Mouse (Mus musculus) liver, embryonic 16.5 days (tissue): Measurements from ENCODE around the gene Agpat3. TPM values are rescaled to one million over a fixed set of nuclear protein-coding genes. Genes with fewer than 3 reads are reported as not detected.

Source experiments
- ATAC-seq: fragments of 200-750 bp; cut with Nextera tagmentation; 2 replicates; pipeline ENCODE4 v1.8.0; 2017; ENCODE audit warnings: low read depth, mild to moderate bottlenecking, moderate number of reproducible peaks, moderate library complexity
- H3K27ac ChIP-seq: fragments of 300-500 bp; sonication (generic); 2 replicates; pipeline ENCODE4 v1.5.1; 2014; ENCODE audit warnings: mild to moderate bottlenecking, low read length
- H3K27me3 ChIP-seq: fragments of 300-500 bp; sonication (generic); 2 replicates; pipeline ENCODE4 v1.6.1; 2014; ENCODE audit warnings: low read depth, low read length, mixed read lengths; ENCODE audit not compliant: control insufficient read depth, insufficient read depth
- H3K36me3 ChIP-seq: fragments of 300-500 bp; sonication (generic); 2 replicates; pipeline ENCODE4 v1.6.1; 2014; ENCODE audit warnings: mild to moderate bottlenecking; ENCODE audit not compliant: control insufficient read depth, insufficient read depth
- H3K4me1 ChIP-seq: fragments of 300-500 bp; sonication (generic); 2 replicates; pipeline ENCODE4 v1.6.1; 2014; ENCODE audit warnings: low read depth, low read length, mixed read lengths; ENCODE audit not compliant: control insufficient read depth
- H3K4me2 ChIP-seq: fragments of 300-500 bp; sonication (generic); 2 replicates; pipeline ENCODE4 v1.6.1; 2014; ENCODE audit warnings: low read depth, low read length, mixed read lengths
- H3K4me3 ChIP-seq: fragments of 300-500 bp; sonication (generic); 2 replicates; pipeline ENCODE4 v1.5.1; 2014; ENCODE audit warnings: low read depth, mild to moderate bottlenecking, low read length
- H3K9ac ChIP-seq: fragments of 300-500 bp; sonication (generic); 2 replicates; pipeline ENCODE4 v1.6.1; 2014; ENCODE audit warnings: low read depth, low read length
- H3K9me3 ChIP-seq: fragments of 300-500 bp; sonication (generic); replicated peaks from 2 replicates; pipeline ENCODE4 v1.6.1; 2016; ENCODE audit warnings: low read length; ENCODE audit not compliant: control insufficient read depth
- WGBS: fragments of 180-500 bp; shearing (Covaris S2); extraction: QIAGEN DNeasy Blood & Tissue Kit; methylation state at CpG from one replicate; pipeline ENCODE4 v1.1.7; 2014; ENCODE audit not compliant: insufficient replicate concordance; 5-methylcytosine and 5-hydroxymethylcytosine counted together
- polyA plus RNA-seq: library from polyadenylated mRNA; unstranded; fragments of >200 nt; fragmentation: Nextera tagmentation; extraction: Ambion mirVana; gene quantifications from 2 replicates; pipeline ENCODE4 v1.2.1, GENCODE M21; 2015

Gene Agpat3
- polyA plus RNA-seq, 1 experiment from 2014 or later = 26.8 TPM

- ATAC-seq = peak; percentile 67
Observed at GRCm38 (mm10) chr10:78324556-78325164, 27.6 kb downstream of the Agpat3 start.

GRCm38 (mm10) chr10:78323214-78323880, 28.9 kb downstream of the Agpat3 start:
- Histone ChIP-seq H3K4me3 (no peak overlapping the region), H3K4me2 (no peak overlapping the region), H3K9ac (no peak overlapping the region), H3K27me3 (no peaks in the 10 kb centered on the region), H3K9me3 (no peaks in the 10 kb centered on the region), H3K4me1 (peaks cover 12% of the 10 kb centered on the region), H3K36me3 (no peaks in the 10 kb centered on the region), H3K27ac (no peak overlapping the region)
- no peak for ATAC-seq
- 43% methylated on average over 7 of the region's 7 CpGs for WGBS

More at GRCm38 (mm10) chr10:78324556-78325164, 27.6 kb downstream of the Agpat3 start:
- Histone ChIP-seq H3K9me3 (no peaks in the 10 kb centered on the region), H3K4me3 (no peak overlapping the region), H3K36me3 (no peaks in the 10 kb centered on the region), H3K4me2 (no peak overlapping the region), H3K9ac (no peak overlapping the region), H3K27ac (peak overlapping the region; percentile 10), H3K4me1 (peaks cover 12% of the 10 kb centered on the region), H3K27me3 (no peaks in the 10 kb centered on the region)
- 66% methylated on average over 6 of the region's 6 CpGs for WGBS

- WGBS = no CpG with 5 or more reads among the region's 1 CpGs
- no peak for ATAC-seq
- Histone ChIP-seq H3K9me3 (no peaks in the 10 kb centered on the region), H3K36me3 (no peaks in the 10 kb centered on the region), H3K4me2 (no peak overlapping the region), H3K27me3 (no peaks in the 10 kb centered on the region), H3K4me3 (no peak overlapping the region), H3K4me1 (peaks cover 12% of the 10 kb centered on the region), H3K9ac (no peak overlapping the region), H3K27ac (no peak overlapping the region)
Observed at GRCm38 (mm10) chr10:78322806-78323205, 29.5 kb downstream of the Agpat3 start.

GRCm38 (mm10) chr10:78321133-78321757, 31.0 kb downstream of the Agpat3 start:
- peaks cover 10% of the 10 kb centered on the region for H3K4me1 ChIP-seq
- H3K9ac ChIP-seq = no peak overlapping the region
- no peak overlapping the region for H3K27ac ChIP-seq
- H3K4me2 ChIP-seq = no peak overlapping the region
- no peak overlapping the region for H3K4me3 ChIP-seq
- no peaks in the 10 kb centered on the region for H3K27me3 ChIP-seq
- H3K9me3 ChIP-seq = no peaks in the 10 kb centered on the region
- H3K36me3 ChIP-seq = no peaks in the 10 kb centered on the region
- WGBS = 65% methylated on average over 3 of the region's 3 CpGs
- no peak for ATAC-seq

- Histone ChIP-seq H3K4me1 (peaks cover 8% of the 10 kb centered on the region), H3K36me3 (no peaks in the 10 kb centered on the region), H3K27me3 (no peaks in the 10 kb centered on the region), H3K4me2 (no peak overlapping the region), H3K4me3 (no peak overlapping the region), H3K9ac (no peak overlapping the region), H3K27ac (no peak overlapping the region), H3K9me3 (no peaks in the 10 kb centered on the region)
- ATAC-seq = no peak
- WGBS = 60% methylated on average over 1 of the region's 1 CpGs
Observed at GRCm38 (mm10) chr10:78320526-78320925, 31.8 kb downstream of the Agpat3 start.

- H3K27me3 ChIP-seq = no peaks in the 10 kb centered on the region
- no peak overlapping the region for H3K9ac ChIP-seq
- WGBS = 68% methylated on average over 9 of the region's 9 CpGs
- no peaks in the 10 kb centered on the region for H3K9me3 ChIP-seq
- peaks cover 8% of the 10 kb centered on the region for H3K4me1 ChIP-seq
- no peak overlapping the region for H3K4me2 ChIP-seq
- no peak for ATAC-seq
- H3K4me3 ChIP-seq = no peak overlapping the region
- H3K27ac ChIP-seq = no peak overlapping the region
- H3K36me3 ChIP-seq = no peaks in the 10 kb centered on the region
Observed at GRCm38 (mm10) chr10:78319940-78320339, 32.3 kb downstream of the Agpat3 start.

- WGBS = 60% methylated on average over 11 of the region's 11 CpGs
- Histone ChIP-seq H3K4me2 (no peak overlapping the region), H3K9ac (no peak overlapping the region), H3K27me3 (no peaks in the 10 kb centered on the region), H3K27ac (no peak overlapping the region), H3K9me3 (no peaks in the 10 kb centered on the region), H3K4me1 (no peaks in the 10 kb centered on the region), H3K36me3 (no peaks in the 10 kb centered on the region), H3K4me3 (no peak overlapping the region)
- no peak for ATAC-seq
Observed at GRCm38 (mm10) chr10:78317270-78317923, 34.9 kb downstream of the Agpat3 start.

- Histone ChIP-seq H3K27me3 (no peaks in the 10 kb centered on the region), H3K9me3 (no peaks in the 10 kb centered on the region), H3K9ac (no peak overlapping the region), H3K4me2 (no peak overlapping the region), H3K27ac (no peak overlapping the region), H3K36me3 (no peaks in the 10 kb centered on the region), H3K4me3 (no peak overlapping the region), H3K4me1 (no peaks in the 10 kb centered on the region; the same call in none of the 2 replicates)
- WGBS = 69% methylated on average over 15 of the region's 15 CpGs
- ATAC-seq = no peak
Observed at GRCm38 (mm10) chr10:78316228-78317087, 35.8 kb downstream of the Agpat3 start.
